Mouse (Mus musculus) spleen, adult 2 months (tissue): Measurements from ENCODE around the gene Zeb2. TPM values are rescaled to one million over a fixed set of nuclear protein-coding genes. Genes with fewer than 3 reads are reported as not detected.

ENCODE experiments used
- DNase-seq, 2 experiments: peaks; one replicate each; pipeline versions ENCODE4 v3.0.0 to v3.0.0-alpha.2; 2012 to 2021; ENCODE audit warnings: low spot score in 2 of 2, low read depth in 1 of 2
- H3K27ac ChIP-seq: fragments of 200-500 bp; 2 replicates; pipeline ENCODE4 v1.5.1; 2012; ENCODE audit warnings: low read length, inconsistent platforms; ENCODE audit not compliant: insufficient read depth
- H3K27me3 ChIP-seq: fragments of 200-500 bp; 2 replicates; pipeline ENCODE4 v1.6.1; 2012; ENCODE audit warnings: mild to moderate bottlenecking, moderate library complexity, low read length, inconsistent platforms; ENCODE audit not compliant: control insufficient read depth, insufficient read depth
- H3K36me3 ChIP-seq: fragments of 200-500 bp; 2 replicates; pipeline ENCODE4 v1.6.1; 2012; ENCODE audit warnings: mild to moderate bottlenecking, low read length, inconsistent platforms; ENCODE audit not compliant: control insufficient read depth, insufficient read depth
- H3K4me1 ChIP-seq: fragments of 200-500 bp; 2 replicates; pipeline ENCODE4 v1.6.1; 2011; ENCODE audit warnings: inconsistent platforms; ENCODE audit not compliant: control insufficient read depth, insufficient read depth, insufficient read length
- H3K4me3 ChIP-seq: fragments of 200-500 bp; 2 replicates; pipeline ENCODE4 v1.5.1; 2011; ENCODE audit warnings: mild to moderate bottlenecking, inconsistent platforms; ENCODE audit not compliant: insufficient read depth, insufficient read length; ENCODE audit errors: extremely low read depth
- CTCF ChIP-seq: fragments of 200-500 bp; IDR thresholded peaks from 2 replicates; pipeline ENCODE4 v1.5.1; 2011; ENCODE audit warnings: mild to moderate bottlenecking, inconsistent platforms; ENCODE audit not compliant: insufficient read depth, insufficient read length, insufficient replicate concordance; ENCODE audit errors: extremely low read depth
- POLR2A ChIP-seq: fragments of 200-500 bp; IDR thresholded peaks from 2 replicates; pipeline ENCODE4 v1.6.1; 2011; ENCODE audit warnings: low read depth, low read length, inconsistent platforms
- WGBS: fragments of 180-500 bp; shearing (Covaris S2); methylation state at CpG from one replicate; pipeline ENCODE4 v1.1.7; 2018; 5-methylcytosine and 5-hydroxymethylcytosine counted together
- polyA plus RNA-seq: library from polyadenylated mRNA; depleted of rRNA; stranded (reverse); fragments of >200 nt; gene quantifications from 2 replicates; pipeline ENCODE4 v1.2.3, GENCODE M21; 2012

Gene Zeb2
- polyA plus RNA-seq, 1 experiment, result 18.4 TPM

- Histone ChIP-seq H3K27ac (no peak overlapping the region), H3K4me3 (no peak overlapping the region), H3K36me3 (no peaks in the 10 kb centered on the region), H3K4me1 (no peaks in the 10 kb centered on the region), H3K27me3 (no peaks in the 10 kb centered on the region)
- TF ChIP-seq CTCF (no peak), POLR2A (no peak)
- no peak for DNase-seq
- 87% methylated on average over 2 of the region's 2 CpGs for WGBS
These were observed 151.2 kb downstream of the Zeb2 start for GRCm38 (mm10) chr2:44965834-44966555.

- H3K27me3 ChIP-seq, result no peaks in the 10 kb centered on the region
- no peaks in the 10 kb centered on the region for H3K36me3 ChIP-seq
- TF ChIP-seq CTCF (no peak), POLR2A (no peak)
- H3K27ac ChIP-seq, result no peak overlapping the region
- DNase-seq, result no peak
- H3K4me1 ChIP-seq, result peaks cover 5% of the 10 kb centered on the region
- WGBS, result 84% methylated on average over 5 of the region's 5 CpGs
- no peak overlapping the region for H3K4me3 ChIP-seq
These were observed 154.6 kb downstream of the Zeb2 start for GRCm38 (mm10) chr2:44962620-44963019.

- H3K27ac ChIP-seq, result no peak overlapping the region
- no peaks in the 10 kb centered on the region for H3K27me3 ChIP-seq
- no peak for DNase-seq
- H3K4me3 ChIP-seq, result no peak overlapping the region
- 83% methylated on average over 4 of the region's 4 CpGs for WGBS
- H3K36me3 ChIP-seq, result no peaks in the 10 kb centered on the region
- H3K4me1 ChIP-seq, result peaks cover 8% of the 10 kb centered on the region
- no peak for TF ChIP-seq POLR2A
- TF ChIP-seq CTCF, result no peak
These were observed 156.0 kb downstream of the Zeb2 start for GRCm38 (mm10) chr2:44961192-44961591.

GRCm38 (mm10) chr2:44960561-44960960 is 156.6 kb downstream of the Zeb2 start:
- no peak for DNase-seq
- WGBS, result 22% methylated on average over 3 of the region's 3 CpGs
- no peak overlapping the region for H3K27ac ChIP-seq

GRCm38 (mm10) chr2:44957329-44957797 is 159.8 kb downstream of the Zeb2 start:
- H3K4me1 ChIP-seq, result peaks cover 8% of the 10 kb centered on the region
- 80% methylated on average over 1 of the region's 1 CpGs for WGBS
- H3K4me3 ChIP-seq, result no peak overlapping the region
- TF ChIP-seq POLR2A (no peak), CTCF (no peak)
- H3K36me3 ChIP-seq, result no peaks in the 10 kb centered on the region
- DNase-seq, result no peak
- no peak overlapping the region for H3K27ac ChIP-seq
- no peaks in the 10 kb centered on the region for H3K27me3 ChIP-seq

More at GRCm38 (mm10) chr2:44960561-44960960, 156.6 kb downstream of the Zeb2 start:
- no peaks in the 10 kb centered on the region for H3K36me3 ChIP-seq
- H3K27me3 ChIP-seq, result no peaks in the 10 kb centered on the region
- no peak overlapping the region for H3K4me3 ChIP-seq
- H3K4me1 ChIP-seq, result peaks cover 8% of the 10 kb centered on the region
- no peak for TF ChIP-seq POLR2A
- TF ChIP-seq CTCF, result no peak

GRCm38 (mm10) chr2:44956232-44956631 is 161.0 kb downstream of the Zeb2 start:
- Histone ChIP-seq H3K27me3 (no peaks in the 10 kb centered on the region), H3K4me3 (no peak overlapping the region), H3K36me3 (no peaks in the 10 kb centered on the region), H3K4me1 (peaks cover 8% of the 10 kb centered on the region), H3K27ac (no peak overlapping the region)
- no peak for DNase-seq
- 69% methylated on average over 3 of the region's 3 CpGs for WGBS
- TF ChIP-seq POLR2A (no peak), CTCF (no peak)

GRCm38 (mm10) chr2:44955506-44955905 is 161.7 kb downstream of the Zeb2 start:
- no peaks in the 10 kb centered on the region for H3K27me3 ChIP-seq
- H3K4me1 ChIP-seq, result peaks cover 5% of the 10 kb centered on the region
- DNase-seq, result no peak
- no peak for TF ChIP-seq CTCF
- TF ChIP-seq POLR2A, result no peak
- H3K36me3 ChIP-seq, result no peaks in the 10 kb centered on the region
- H3K4me3 ChIP-seq, result no peak overlapping the region
- no peak overlapping the region for H3K27ac ChIP-seq
- WGBS, result 89% methylated on average over 6 of the region's 6 CpGs
